Mouse (Mus musculus): ENCODE results near the gene Tek.

The Tek gene

GRCm38 (mm10) chr4:94826891-94827290 lies 87.8 kb downstream of the Tek start:
- DNase-seq = no peak

- DNase-seq = no peak
These were observed 88.3 kb downstream of the Tek start for GRCm38 (mm10) chr4:94827429-94827828.

- no peak for DNase-seq
These were observed 90.9 kb downstream of the Tek start for GRCm38 (mm10) chr4:94829924-94830386.

- DNase-seq = no peak
These were observed 98.0 kb downstream of the Tek start for GRCm38 (mm10) chr4:94837061-94837460.

- DNase-seq = no peak
These were observed 114.2 kb downstream of the Tek start for GRCm38 (mm10) chr4:94853301-94853700.

GRCm38 (mm10) chr4:94854270-94854669 lies 115.2 kb downstream of the Tek start:
- DNase-seq = no peak

- DNase-seq = no peak
These were observed 116.1 kb downstream of the Tek start for GRCm38 (mm10) chr4:94855201-94855600.

- DNase-seq = no peak
These were observed 161.7 kb downstream of the Tek start for GRCm38 (mm10) chr4:94900744-94901143.

- no peak for DNase-seq
These were observed 162.7 kb downstream of the Tek start for GRCm38 (mm10) chr4:94901780-94902179.

Data from thymus, postnatal 36 days (tissue).